Mouse (Mus musculus) lung, postnatal 10 days (tissue): ENCODE data around the gene Exoc7.
A peak's percentile ranks its signal among the peaks of the same experiment; 100 is the strongest.

Experiments
- DNase-seq: peaks from one replicate; pipeline ENCODE4 v3.0.0; 2021

Gene Exoc7

GRCm38 (mm10) chr11:116307019-116307725 is at the start of gene Exoc7:
Gene Exoc7, minus strand, starts transcription at chr11:116307233.
- DNase-seq, result no peak

GRCm38 (mm10) chr11:116354521-116354920 is 47.5 kb upstream of the Exoc7 start:
- DNase-seq, result no peak

GRCm38 (mm10) chr11:116353535-116353934 is 46.5 kb upstream of the Exoc7 start:
- DNase-seq, result no peak

GRCm38 (mm10) chr11:116351294-116351693 is 44.3 kb upstream of the Exoc7 start:
- DNase-seq, result no peak

GRCm38 (mm10) chr11:116347955-116348354 is 40.9 kb upstream of the Exoc7 start:
- DNase-seq, result no peak

- no peak for DNase-seq
Observed at GRCm38 (mm10) chr11:116347012-116347411, 40.0 kb upstream of the Exoc7 start.

GRCm38 (mm10) chr11:116342069-116342791 is 35.2 kb upstream of the Exoc7 start:
- no peak for DNase-seq

GRCm38 (mm10) chr11:116337531-116337930 is 30.5 kb upstream of the Exoc7 start:
- no peak for DNase-seq

GRCm38 (mm10) chr11:116337000-116337399 is 30.0 kb upstream of the Exoc7 start:
- DNase-seq, result no peak

GRCm38 (mm10) chr11:116336393-116336792 is 29.4 kb upstream of the Exoc7 start:
- DNase-seq, result no peak

GRCm38 (mm10) chr11:116335244-116336036 is 28.4 kb upstream of the Exoc7 start, which contains the start of gene Foxj1:
Gene Foxj1, minus strand, starts transcription at chr11:116335399.
- DNase-seq, result peak; percentile 97

GRCm38 (mm10) chr11:116334417-116334782 is 27.4 kb upstream of the Exoc7 start:
- peak; percentile 11 for DNase-seq

- no peak for DNase-seq
Observed at GRCm38 (mm10) chr11:116333526-116334416, 26.7 kb upstream of the Exoc7 start.

- DNase-seq, result no peak
Observed at GRCm38 (mm10) chr11:116332983-116333270, 25.9 kb upstream of the Exoc7 start.

- no peak for DNase-seq
Observed at GRCm38 (mm10) chr11:116332232-116332982, 25.4 kb upstream of the Exoc7 start.

GRCm38 (mm10) chr11:116330211-116330518 is 23.1 kb upstream of the Exoc7 start:
- no peak for DNase-seq

GRCm38 (mm10) chr11:116329314-116330210 is 22.5 kb upstream of the Exoc7 start:
- DNase-seq, result peak; percentile 58

- no peak for DNase-seq
Observed at GRCm38 (mm10) chr11:116326963-116327603, 20.1 kb upstream of the Exoc7 start.

GRCm38 (mm10) chr11:116318719-116319659 is 12.0 kb upstream of the Exoc7 start:
- peak; percentile 92 for DNase-seq
